Mouse (Mus musculus): Measurements from ENCODE around the gene Etnk2. TPM values are rescaled to one million over a fixed set of nuclear protein-coding genes. Genes with fewer than 3 reads are reported as not detected.

Gene Etnk2
- polyA plus RNA-seq, 1 experiment from 2014 or later = 20.3 TPM

GRCm38 (mm10) chr1:133415086-133415485 is 51.7 kb downstream of the Etnk2 start:
- Histone ChIP-seq H3K4me1 (ENCODE audit: control insufficient read depth, low read depth, low read length) (peaks cover 14% of the 10 kb centered on the region), H3K36me3 (ENCODE audit: control insufficient read depth, insufficient read depth) (no peaks in the 10 kb centered on the region), H3K4me2 (ENCODE audit: low read depth, low read length) (no peak overlapping the region), H3K9ac (ENCODE audit: low read depth, low read length) (no peak overlapping the region), H3K27ac (ENCODE audit: low read length) (no peak overlapping the region), H3K4me3 (ENCODE audit: low read depth, low read length) (no peak overlapping the region), H3K27me3 (ENCODE audit: control insufficient read depth, insufficient read depth, low read depth, low read length) (peaks cover 2% of the 10 kb centered on the region; the same call in 1 of the 2 replicates), H3K9me3 (replicated peaks; ENCODE audit: control insufficient read depth, low read length) (no peaks in the 10 kb centered on the region)
- ATAC-seq (ENCODE audit: low read depth) = 0 out of 2 replicates have a peak, but pooled peaks have one; percentile 15
- 66% methylated on average over 7 of the region's 7 CpGs for WGBS (ENCODE audit: insufficient replicate concordance)

GRCm38 (mm10) chr1:133415505-133415904 is 52.1 kb downstream of the Etnk2 start:
- no peak overlapping the region for H3K9ac ChIP-seq (ENCODE audit: low read depth, low read length)

GRCm38 (mm10) chr1:133416472-133416871 is 53.1 kb downstream of the Etnk2 start:
- WGBS (ENCODE audit: insufficient replicate concordance) = 40% methylated on average over 7 of the region's 7 CpGs
- peaks cover 13% of the 10 kb centered on the region for H3K4me1 ChIP-seq (ENCODE audit: control insufficient read depth, low read depth, low read length)
- no peak for ATAC-seq (ENCODE audit: low read depth)

More at GRCm38 (mm10) chr1:133415505-133415904, 52.1 kb downstream of the Etnk2 start:
- Histone ChIP-seq H3K27ac (ENCODE audit: low read length) (no peak overlapping the region), H3K4me3 (ENCODE audit: low read depth, low read length) (no peak overlapping the region), H3K4me1 (ENCODE audit: control insufficient read depth, low read depth, low read length) (peaks cover 13% of the 10 kb centered on the region), H3K27me3 (ENCODE audit: control insufficient read depth, insufficient read depth, low read depth, low read length) (peaks cover 3% of the 10 kb centered on the region; the same call in 1 of the 2 replicates), H3K4me2 (ENCODE audit: low read depth, low read length) (no peak overlapping the region), H3K9me3 (replicated peaks; ENCODE audit: control insufficient read depth, low read length) (no peaks in the 10 kb centered on the region), H3K36me3 (ENCODE audit: control insufficient read depth, insufficient read depth) (no peaks in the 10 kb centered on the region)
- 68% methylated on average over 6 of the region's 6 CpGs for WGBS (ENCODE audit: insufficient replicate concordance)
- no peak for ATAC-seq (ENCODE audit: low read depth)

GRCm38 (mm10) chr1:133417113-133417512 is 53.7 kb downstream of the Etnk2 start:
- Histone ChIP-seq H3K27ac (ENCODE audit: low read length) (peak overlapping the region; percentile 22; the same call in 1 of the 2 replicates), H3K4me3 (ENCODE audit: low read depth, low read length) (no peak overlapping the region), H3K36me3 (ENCODE audit: control insufficient read depth, insufficient read depth) (no peaks in the 10 kb centered on the region), H3K9me3 (replicated peaks; ENCODE audit: control insufficient read depth, low read length) (no peaks in the 10 kb centered on the region), H3K4me2 (ENCODE audit: low read depth, low read length) (no peak overlapping the region; the same call in 1 of the 2 replicates), H3K4me1 (ENCODE audit: control insufficient read depth, low read depth, low read length) (peaks cover 13% of the 10 kb centered on the region), H3K9ac (ENCODE audit: low read depth, low read length) (no peak overlapping the region), H3K27me3 (ENCODE audit: control insufficient read depth, insufficient read depth, low read depth, low read length) (peaks cover 10% of the 10 kb centered on the region)
- no peak for ATAC-seq (ENCODE audit: low read depth)
- WGBS (ENCODE audit: insufficient replicate concordance) = 29% methylated on average over 3 of the region's 3 CpGs

More at GRCm38 (mm10) chr1:133416472-133416871, 53.1 kb downstream of the Etnk2 start:
- H3K9me3 ChIP-seq (replicated peaks; ENCODE audit: control insufficient read depth, low read length) = no peaks in the 10 kb centered on the region
- no peaks in the 10 kb centered on the region for H3K36me3 ChIP-seq (ENCODE audit: control insufficient read depth, insufficient read depth)
- no peak overlapping the region for H3K27ac ChIP-seq (ENCODE audit: low read length)
- H3K4me3 ChIP-seq (ENCODE audit: low read depth, low read length) = no peak overlapping the region
- H3K4me2 ChIP-seq (ENCODE audit: low read depth, low read length) = no peak overlapping the region; the same call in 1 of the 2 replicates
- no peak overlapping the region for H3K9ac ChIP-seq (ENCODE audit: low read depth, low read length)
- peaks cover 4% of the 10 kb centered on the region; the same call in 1 of the 2 replicates for H3K27me3 ChIP-seq (ENCODE audit: control insufficient read depth, insufficient read depth, low read depth, low read length)

- Histone ChIP-seq H3K9ac (ENCODE audit: low read depth, low read length) (no peak overlapping the region), H3K4me1 (ENCODE audit: control insufficient read depth, low read depth, low read length) (peaks cover 13% of the 10 kb centered on the region), H3K4me3 (ENCODE audit: low read depth, low read length) (peak overlapping the region; percentile 51; the same call in 1 of the 2 replicates), H3K27me3 (ENCODE audit: control insufficient read depth, insufficient read depth, low read depth, low read length) (peaks cover 14% of the 10 kb centered on the region), H3K36me3 (ENCODE audit: control insufficient read depth, insufficient read depth) (no peaks in the 10 kb centered on the region), H3K27ac (ENCODE audit: low read length) (no peak overlapping the region), H3K9me3 (replicated peaks; ENCODE audit: control insufficient read depth, low read length) (no peaks in the 10 kb centered on the region), H3K4me2 (ENCODE audit: low read depth, low read length) (peak overlapping the region; percentile 51)
- ATAC-seq (ENCODE audit: low read depth) = no peak
- WGBS (ENCODE audit: insufficient replicate concordance) = 29% methylated on average over 1 of the region's 1 CpGs
Measured at GRCm38 (mm10) chr1:133417539-133417938, 54.2 kb downstream of the Etnk2 start.

GRCm38 (mm10) chr1:133418164-133418800 is 54.9 kb downstream of the Etnk2 start:
- no peaks in the 10 kb centered on the region for H3K36me3 ChIP-seq (ENCODE audit: control insufficient read depth, insufficient read depth)
- ATAC-seq (ENCODE audit: low read depth) = peak; percentile 64
- H3K4me2 ChIP-seq (ENCODE audit: low read depth, low read length) = peak overlapping the region; percentile 51
- 2% methylated on average over 28 of the region's 28 CpGs for WGBS (ENCODE audit: insufficient replicate concordance)
- H3K27ac ChIP-seq (ENCODE audit: low read length) = 0 out of 2 replicates have a peak overlapping the region, but pooled peaks have one; percentile 4
- H3K4me3 ChIP-seq (ENCODE audit: low read depth, low read length) = peak overlapping the region; percentile 51
- H3K9me3 ChIP-seq (replicated peaks; ENCODE audit: control insufficient read depth, low read length) = no peaks in the 10 kb centered on the region
- peaks cover 22% of the 10 kb centered on the region for H3K27me3 ChIP-seq (ENCODE audit: control insufficient read depth, insufficient read depth, low read depth, low read length)
- peak overlapping the region; percentile 36; the same call in 1 of the 2 replicates for H3K9ac ChIP-seq (ENCODE audit: low read depth, low read length)
- H3K4me1 ChIP-seq (ENCODE audit: control insufficient read depth, low read depth, low read length) = peaks cover 13% of the 10 kb centered on the region

GRCm38 (mm10) chr1:133419178-133419834 is 55.9 kb downstream of the Etnk2 start:
- Histone ChIP-seq H3K4me2 (ENCODE audit: low read depth, low read length) (no peak overlapping the region), H3K27ac (ENCODE audit: low read length) (no peak overlapping the region), H3K27me3 (ENCODE audit: control insufficient read depth, insufficient read depth, low read depth, low read length) (peaks cover 32% of the 10 kb centered on the region), H3K4me3 (ENCODE audit: low read depth, low read length) (no peak overlapping the region), H3K4me1 (ENCODE audit: control insufficient read depth, low read depth, low read length) (peaks cover 13% of the 10 kb centered on the region), H3K36me3 (ENCODE audit: control insufficient read depth, insufficient read depth) (no peaks in the 10 kb centered on the region), H3K9me3 (replicated peaks; ENCODE audit: control insufficient read depth, low read length) (no peaks in the 10 kb centered on the region), H3K9ac (ENCODE audit: low read depth, low read length) (no peak overlapping the region)
- 58% methylated on average over 3 of the region's 3 CpGs for WGBS (ENCODE audit: insufficient replicate concordance)
- ATAC-seq (ENCODE audit: low read depth) = no peak

GRCm38 (mm10) chr1:133420491-133420890 is 57.1 kb downstream of the Etnk2 start:
- peaks cover 9% of the 10 kb centered on the region for H3K4me1 ChIP-seq (ENCODE audit: control insufficient read depth, low read depth, low read length)
- no peak for ATAC-seq (ENCODE audit: low read depth)

GRCm38 (mm10) chr1:133421061-133421460 is 57.7 kb downstream of the Etnk2 start:
- Histone ChIP-seq H3K4me2 (ENCODE audit: low read depth, low read length) (no peak overlapping the region), H3K27me3 (ENCODE audit: control insufficient read depth, insufficient read depth, low read depth, low read length) (peaks cover 38% of the 10 kb centered on the region), H3K36me3 (ENCODE audit: control insufficient read depth, insufficient read depth) (no peaks in the 10 kb centered on the region), H3K4me3 (ENCODE audit: low read depth, low read length) (no peak overlapping the region), H3K27ac (ENCODE audit: low read length) (no peak overlapping the region), H3K9me3 (replicated peaks; ENCODE audit: control insufficient read depth, low read length) (no peaks in the 10 kb centered on the region), H3K4me1 (ENCODE audit: control insufficient read depth, low read depth, low read length) (peaks cover 9% of the 10 kb centered on the region), H3K9ac (ENCODE audit: low read depth, low read length) (no peak overlapping the region)
- WGBS (ENCODE audit: insufficient replicate concordance) = 61% methylated on average over 2 of the region's 2 CpGs
- no peak for ATAC-seq (ENCODE audit: low read depth)

More at GRCm38 (mm10) chr1:133420491-133420890, 57.1 kb downstream of the Etnk2 start:
- Histone ChIP-seq H3K9me3 (replicated peaks; ENCODE audit: control insufficient read depth, low read length) (no peaks in the 10 kb centered on the region), H3K36me3 (ENCODE audit: control insufficient read depth, insufficient read depth) (no peaks in the 10 kb centered on the region), H3K9ac (ENCODE audit: low read depth, low read length) (no peak overlapping the region), H3K4me3 (ENCODE audit: low read depth, low read length) (no peak overlapping the region), H3K27me3 (ENCODE audit: control insufficient read depth, insufficient read depth, low read depth, low read length) (peaks cover 38% of the 10 kb centered on the region), H3K27ac (ENCODE audit: low read length) (no peak overlapping the region), H3K4me2 (ENCODE audit: low read depth, low read length) (no peak overlapping the region)
- WGBS (ENCODE audit: insufficient replicate concordance) = 62% methylated on average over 3 of the region's 3 CpGs
